Mouse (Mus musculus) kidney, postnatal 4 days (tissue): ENCODE measurements around the gene Tbc1d24.

Experiments used
- DNase-seq, 2 experiments: peaks; one replicate each; pipeline ENCODE4 v3.0.0; 2021; ENCODE audit warnings: mixed read lengths in 2 of 2

The Tbc1d24 gene

DNA sequence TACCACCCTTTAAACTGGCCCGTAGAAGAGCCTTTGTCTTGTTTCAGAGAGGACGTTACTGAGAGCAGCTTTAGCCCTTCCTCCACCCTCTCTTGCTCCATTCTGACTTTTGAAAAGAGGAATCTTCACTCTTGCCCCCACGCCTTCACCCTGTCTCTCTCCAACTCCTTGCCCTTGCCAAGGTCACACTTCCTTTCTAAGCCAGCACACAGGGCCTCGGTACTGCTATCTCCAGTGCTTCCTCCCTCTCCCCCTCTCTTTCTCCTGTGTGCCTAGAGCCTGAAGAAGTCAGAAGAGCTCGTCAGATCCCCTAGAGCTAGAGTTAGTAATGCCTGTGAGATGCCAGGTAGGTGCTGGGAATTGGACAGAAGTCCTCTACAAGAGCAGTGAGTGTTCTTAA is 34.6 kb downstream of the Tbc1d24 start:
- no peak for DNase-seq

DNA sequence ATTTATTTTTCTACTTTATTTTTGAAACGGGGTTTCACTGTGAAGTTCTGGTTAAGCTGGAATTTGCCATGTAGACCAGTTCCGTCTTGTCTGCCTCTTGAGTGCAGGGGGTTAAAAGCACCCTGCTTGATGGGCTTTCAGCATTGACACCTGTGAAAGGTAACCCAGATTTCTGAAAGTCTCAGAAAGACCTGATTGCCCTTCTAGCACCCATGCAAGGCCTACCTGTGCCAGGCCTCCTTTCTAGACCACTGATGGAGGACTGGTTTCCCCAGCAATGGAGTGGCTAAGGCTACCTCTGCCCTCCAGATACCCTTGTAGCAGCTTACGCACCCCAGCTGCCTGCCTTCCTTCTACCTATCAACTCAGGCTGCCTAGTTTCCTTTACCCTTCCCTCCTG is 35.2 kb downstream of the Tbc1d24 start:
- no peak for DNase-seq

DNA sequence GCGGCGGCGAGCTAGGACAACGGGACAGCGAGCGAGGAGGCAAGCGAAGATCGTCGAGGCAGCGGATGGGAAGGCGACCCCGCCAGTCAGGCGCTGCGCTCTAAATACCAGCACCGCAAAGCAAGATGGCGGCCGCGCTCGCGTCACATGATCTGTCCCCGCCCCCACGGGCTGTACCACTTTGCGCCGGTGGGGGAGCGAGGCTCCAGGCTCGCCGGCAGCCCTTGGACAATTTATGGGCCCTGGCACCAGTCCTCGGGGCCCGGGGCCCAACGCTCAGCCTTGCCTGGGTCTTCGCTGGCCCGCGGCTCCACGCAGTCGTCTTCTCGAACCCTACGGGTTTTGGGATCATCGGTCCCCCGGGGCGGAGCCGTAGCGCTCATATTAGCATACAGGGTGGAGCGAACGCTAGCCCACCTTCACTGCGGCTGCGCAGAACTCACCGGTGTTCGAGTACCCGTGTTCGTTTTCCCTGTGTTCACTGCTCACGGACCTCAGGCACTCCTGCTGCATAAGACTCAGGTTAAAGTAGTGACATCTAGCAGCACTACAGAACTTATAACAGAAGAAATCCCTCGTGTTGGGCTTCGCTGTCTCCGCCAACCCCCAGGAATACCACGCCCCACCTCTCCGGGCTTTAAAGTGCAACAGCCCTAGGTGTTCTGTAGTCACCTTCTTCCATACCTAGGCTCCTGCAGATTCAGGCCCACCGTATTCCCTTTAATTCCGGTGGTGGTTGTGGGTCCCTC is 35.9 kb downstream of the Tbc1d24 start, which contains the start of gene Atp6v0c:
Atp6v0c (minus strand) TSS at position 386 of the 749 bp plus-strand sequence.
- DNase-seq, result peak; percentile 97 to 98

DNA sequence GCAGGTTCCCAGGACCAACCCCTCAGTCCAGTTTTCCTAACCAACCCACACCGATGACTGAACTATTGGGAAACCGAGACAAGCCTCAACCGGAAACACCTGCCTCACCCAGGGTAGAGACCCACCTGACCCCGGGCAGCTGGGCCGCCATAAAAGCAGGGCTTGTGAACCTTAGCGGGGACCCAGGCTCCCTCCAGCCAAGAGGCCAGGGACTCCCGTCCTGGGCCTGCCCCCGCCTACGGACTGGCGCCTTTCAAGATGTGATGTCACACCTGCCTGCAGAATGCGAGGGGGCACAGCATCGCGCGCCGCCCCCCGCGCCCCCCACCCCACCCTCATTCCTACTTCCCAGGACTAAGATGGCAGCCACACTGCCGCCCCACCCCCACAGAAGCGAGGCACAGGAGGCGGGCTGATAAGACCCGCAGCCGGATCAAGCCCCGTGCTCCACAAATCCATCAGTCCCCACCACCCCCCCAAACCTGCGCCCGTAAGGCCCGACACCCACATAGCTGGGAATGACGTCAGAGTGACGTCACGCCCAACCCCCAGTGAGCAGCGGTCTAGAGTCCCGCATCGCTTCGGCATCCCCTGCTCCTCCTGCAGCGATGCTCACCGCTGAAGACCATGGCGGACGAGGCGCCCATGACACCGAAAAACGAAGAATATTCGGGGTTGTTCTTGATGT is 36.6 kb downstream of the Tbc1d24 start:
- peak; percentile 73 to 80 for DNase-seq

DNA sequence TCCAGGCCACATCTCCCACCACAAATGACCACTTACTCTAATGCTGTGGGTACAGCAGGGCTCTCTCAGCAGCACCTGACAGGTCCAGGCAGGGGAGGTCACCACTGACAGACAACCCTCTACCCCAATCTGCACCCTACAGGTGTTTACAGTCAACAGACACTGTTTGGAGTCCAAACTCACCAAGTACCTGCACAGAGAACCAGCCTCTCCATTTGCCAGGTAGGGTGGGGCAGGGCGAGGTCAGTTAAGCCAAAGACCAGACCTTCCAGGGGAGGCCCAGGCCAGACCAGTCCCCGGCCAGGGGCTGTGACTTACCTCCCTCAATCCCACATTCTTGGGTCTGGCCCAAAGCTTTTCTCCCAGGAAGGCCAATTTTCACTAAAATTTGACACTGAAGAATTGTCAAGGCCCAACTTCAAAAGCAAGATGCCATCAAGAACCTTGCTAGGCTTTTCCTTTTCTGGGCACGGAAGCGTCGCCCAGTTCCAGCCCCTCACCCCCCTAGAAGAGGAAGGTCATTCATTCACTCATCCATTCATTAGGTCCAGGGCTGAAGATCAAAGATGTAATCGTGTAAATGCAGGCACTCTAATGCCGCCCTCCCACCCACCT is 37.4 kb downstream of the Tbc1d24 start:
- DNase-seq, result no peak

DNA sequence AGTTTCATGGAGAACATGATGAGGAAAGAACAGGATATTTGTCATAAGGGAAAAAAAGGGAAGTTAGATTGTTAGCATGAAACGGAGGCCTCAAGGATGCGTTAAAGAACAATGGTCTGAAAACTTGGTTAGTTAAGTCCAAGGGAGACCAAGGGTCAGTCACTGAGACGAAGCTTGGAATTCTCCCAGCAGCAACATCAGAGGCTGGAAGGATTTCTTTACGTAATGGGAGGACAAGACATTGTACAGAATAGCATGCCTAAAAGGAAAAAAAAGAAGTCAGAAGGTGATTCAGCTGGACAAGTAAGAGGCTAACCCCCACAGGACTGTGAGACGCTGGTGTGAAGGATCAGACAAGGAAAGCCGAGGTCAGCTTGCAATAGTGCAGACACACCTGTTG is 38.2 kb downstream of the Tbc1d24 start:
- DNase-seq, result no peak

DNA sequence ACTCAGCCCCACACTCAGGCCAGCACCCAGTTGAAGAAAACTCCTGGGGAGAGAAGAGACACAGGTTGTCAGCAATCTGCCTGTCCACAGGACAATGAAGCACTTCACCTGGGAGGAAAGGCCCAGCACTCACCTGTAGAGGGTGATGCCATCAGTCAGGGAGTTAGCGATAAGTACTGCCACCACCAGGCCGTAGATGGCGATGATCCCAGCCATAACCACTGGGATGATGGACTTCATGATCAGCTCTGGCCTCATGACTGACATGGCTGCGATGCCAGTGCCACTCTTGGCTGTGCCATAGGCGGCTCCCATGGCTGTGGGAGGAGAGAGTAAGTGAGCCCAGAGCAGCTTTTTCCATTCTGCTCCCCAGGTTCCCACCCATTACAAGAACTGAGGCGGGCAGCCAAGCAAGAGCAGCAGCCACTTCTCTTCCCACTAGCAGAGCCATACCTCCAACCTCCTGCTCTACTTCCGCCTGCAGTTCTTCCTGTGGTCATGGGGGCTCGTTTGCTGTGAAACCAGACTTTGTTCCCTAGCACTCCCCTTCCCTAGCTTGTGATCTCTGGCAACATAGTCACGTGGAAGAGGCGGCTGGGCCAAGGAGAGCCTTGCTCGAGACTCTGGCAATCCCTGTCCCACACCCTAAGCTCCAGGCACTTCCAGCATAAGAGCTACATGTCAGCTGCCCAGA is 40.6 kb downstream of the Tbc1d24 start:
- DNase-seq, result peak; percentile 33 to 49

DNA sequence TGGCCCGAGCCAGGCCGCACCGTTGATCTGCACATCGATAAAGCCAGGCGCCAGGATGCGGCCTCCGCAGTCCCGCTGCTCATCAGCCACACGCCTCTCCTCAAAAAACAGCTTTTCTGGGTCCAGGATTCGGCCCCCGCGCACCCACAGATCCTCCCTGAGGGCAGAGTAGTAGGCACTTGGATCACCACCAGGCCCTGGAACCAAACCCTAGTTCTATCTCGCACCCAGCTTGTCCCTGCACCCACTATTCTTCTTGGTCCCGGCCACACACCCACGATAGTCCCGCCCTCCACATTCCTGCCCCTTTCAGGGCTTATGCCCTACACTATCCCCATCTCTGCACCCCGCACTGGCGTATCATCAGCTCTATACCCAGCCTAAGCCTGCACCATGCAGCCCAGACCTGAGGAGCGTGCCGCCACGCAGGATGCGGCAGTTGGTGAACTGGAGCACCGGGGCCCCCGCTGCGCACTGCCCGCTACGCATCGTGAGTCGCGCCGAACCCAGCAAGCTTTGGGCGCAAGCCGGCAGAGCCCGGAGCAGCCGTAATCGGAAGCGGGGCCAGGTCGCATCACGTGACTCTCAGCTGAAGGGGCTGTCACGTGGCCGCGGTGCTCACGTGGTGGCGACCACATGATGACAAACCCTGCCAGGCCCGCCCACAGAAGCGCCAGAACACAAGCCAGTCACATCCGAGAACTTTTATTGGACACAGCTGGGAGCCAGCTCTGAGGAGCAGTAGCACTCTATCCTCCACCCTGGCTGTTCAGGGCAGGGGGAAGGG is 42.0 kb downstream of the Tbc1d24 start, which contains the start of gene Amdhd2:
Amdhd2 (minus strand) TSS at position 591 of the 787 bp plus-strand sequence.
- peak; percentile 99 for DNase-seq

DNA sequence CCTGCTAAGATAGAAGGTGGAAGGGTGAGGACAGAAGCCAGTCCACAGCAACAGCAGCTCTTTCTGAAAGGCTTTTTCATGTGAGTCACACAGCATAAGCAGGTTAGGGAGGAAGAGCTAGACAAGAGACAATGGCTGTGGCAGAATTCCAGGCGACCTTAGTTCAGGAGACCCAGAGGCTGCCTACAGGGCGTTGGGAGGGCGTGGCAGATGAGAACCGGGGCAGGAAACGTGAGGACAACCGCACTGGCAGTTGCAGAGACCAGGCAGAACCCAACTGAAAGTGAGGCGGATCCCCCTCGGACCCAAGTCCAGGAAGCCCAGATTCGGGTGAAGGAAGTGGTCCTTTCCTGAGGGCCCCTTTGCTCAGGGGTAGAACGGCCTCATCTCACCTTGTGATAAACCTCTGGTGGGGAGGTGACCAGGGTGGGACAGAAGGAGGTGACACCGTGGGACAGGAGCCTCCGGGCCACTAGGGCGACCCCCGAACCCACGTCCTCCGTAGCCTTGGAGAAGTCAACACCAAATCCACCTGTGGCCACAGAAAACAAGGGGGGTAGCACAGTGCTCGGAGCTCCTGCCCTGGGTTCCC is 42.7 kb downstream of the Tbc1d24 start:
- DNase-seq, result peak; percentile 57 to 71

DNA sequence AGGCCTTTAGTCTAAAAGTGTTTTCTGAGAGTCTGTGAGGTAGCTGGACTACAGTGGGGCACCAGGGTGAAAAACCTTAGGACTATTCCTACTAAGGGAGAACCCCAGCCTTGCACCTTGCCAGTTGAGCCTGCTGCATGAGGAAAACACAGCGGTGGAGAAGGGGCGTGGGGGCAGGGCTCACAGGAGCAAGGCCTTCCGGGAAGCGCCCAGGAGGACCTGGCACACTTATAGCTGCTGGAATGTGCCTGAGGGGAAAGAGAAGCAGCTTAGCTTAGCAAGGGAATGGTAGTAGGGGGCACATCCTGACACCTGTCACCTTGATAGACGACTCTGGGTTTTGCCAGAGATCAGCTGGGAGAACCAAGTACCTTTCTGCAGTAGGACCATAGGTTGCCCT is 43.9 kb downstream of the Tbc1d24 start:
- DNase-seq, result peak in 1 of 2 experiments; percentile 16

DNA sequence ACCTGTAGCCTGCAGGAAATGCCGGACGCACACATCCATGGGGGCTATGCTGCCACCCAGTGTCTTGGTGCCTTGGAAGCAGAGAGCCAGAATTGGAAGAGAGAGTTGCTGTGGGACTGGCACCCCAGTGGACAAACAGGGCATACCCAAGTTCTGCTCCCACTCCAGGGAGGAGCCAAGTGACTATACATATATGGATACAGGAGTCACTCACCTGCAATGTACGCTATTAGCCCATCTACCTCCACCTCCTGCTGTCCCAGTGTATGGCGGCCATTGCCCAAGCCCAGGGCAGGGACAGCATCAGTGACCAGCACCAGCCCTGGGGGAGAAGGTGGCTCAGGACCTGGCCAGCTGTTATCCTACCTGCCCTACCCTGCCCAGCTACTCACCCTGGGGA is 47.8 kb downstream of the Tbc1d24 start:
- no peak for DNase-seq

DNA sequence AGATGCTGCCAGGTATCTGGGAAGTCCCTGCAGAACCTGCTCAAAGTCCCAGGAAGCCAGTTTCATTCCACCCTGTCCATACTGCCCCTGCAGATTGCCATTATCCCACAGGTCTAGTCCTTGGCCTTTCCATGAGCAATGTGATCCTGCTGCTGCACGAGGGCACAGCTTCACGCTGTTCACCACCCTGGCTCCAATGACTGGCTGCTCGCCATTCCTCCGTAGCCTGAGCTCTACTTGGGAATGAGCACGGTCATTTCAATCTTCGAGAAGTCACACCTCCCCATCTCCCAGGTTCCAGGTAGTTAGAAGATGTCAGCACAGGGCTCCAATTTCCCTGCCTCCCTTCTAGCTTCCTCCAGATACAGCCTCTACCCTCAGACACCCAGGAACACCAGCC is 48.2 kb downstream of the Tbc1d24 start:
- DNase-seq, result no peak

DNA sequence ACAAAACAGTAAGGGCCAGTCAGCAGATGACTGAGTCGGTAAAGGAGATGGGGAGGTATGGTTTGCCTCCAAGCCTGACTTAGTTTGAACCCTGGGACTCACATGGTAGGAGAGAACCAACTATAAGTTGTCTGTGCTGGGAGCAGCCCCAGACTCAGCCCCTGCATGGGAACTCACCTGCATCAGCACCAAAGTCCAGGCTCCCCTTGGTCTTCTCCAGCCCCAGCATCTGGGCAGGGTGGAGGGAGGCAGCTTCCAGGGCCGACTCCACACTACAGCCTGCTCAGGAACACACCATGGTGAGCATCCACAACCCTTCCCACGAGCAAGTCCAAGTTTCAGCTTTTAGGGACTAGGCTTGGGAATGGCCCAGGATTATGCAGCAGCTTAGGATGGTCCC is 49.0 kb downstream of the Tbc1d24 start:
- DNase-seq, result no peak

DNA sequence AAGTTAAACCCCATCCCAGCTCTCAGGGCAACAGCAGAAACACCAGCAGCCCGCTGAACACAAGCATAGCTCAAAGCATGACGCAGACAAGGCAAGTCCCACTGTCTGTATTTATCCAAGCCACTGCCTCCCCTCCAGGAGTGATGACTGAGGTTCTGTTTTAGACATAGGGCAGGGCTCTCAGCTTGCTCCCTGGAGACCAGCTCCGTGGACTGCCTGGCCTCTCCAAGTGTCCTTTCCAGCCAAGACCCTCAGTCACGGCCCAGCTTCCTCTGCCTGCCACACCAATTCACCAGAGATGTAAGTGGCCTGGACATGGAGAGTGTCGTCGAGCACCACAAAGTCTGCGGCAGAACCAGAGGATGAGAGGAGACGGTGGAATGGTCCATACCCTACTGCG is 49.6 kb downstream of the Tbc1d24 start:
- no peak for DNase-seq

DNA sequence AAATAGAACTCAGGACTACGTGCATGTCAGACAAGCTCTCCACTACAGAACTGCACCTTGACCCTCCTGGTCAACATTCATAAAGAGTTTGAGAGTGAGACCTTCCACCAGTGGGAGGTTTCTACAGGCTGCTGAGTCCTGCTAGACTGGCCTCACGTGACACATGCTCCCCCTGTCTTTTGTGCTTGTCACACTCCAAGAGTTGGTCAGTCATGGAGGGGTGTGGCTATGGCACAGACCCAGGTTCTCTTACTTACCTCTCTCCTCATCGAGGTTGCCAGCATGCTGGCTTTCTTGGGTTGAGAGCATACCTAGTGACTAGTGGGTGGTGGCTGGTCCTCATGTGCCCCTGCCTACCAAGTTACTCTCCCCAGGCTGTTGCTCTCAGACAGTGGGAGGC is 50.9 kb downstream of the Tbc1d24 start:
- DNase-seq, result peak; percentile 47 to 67

DNA sequence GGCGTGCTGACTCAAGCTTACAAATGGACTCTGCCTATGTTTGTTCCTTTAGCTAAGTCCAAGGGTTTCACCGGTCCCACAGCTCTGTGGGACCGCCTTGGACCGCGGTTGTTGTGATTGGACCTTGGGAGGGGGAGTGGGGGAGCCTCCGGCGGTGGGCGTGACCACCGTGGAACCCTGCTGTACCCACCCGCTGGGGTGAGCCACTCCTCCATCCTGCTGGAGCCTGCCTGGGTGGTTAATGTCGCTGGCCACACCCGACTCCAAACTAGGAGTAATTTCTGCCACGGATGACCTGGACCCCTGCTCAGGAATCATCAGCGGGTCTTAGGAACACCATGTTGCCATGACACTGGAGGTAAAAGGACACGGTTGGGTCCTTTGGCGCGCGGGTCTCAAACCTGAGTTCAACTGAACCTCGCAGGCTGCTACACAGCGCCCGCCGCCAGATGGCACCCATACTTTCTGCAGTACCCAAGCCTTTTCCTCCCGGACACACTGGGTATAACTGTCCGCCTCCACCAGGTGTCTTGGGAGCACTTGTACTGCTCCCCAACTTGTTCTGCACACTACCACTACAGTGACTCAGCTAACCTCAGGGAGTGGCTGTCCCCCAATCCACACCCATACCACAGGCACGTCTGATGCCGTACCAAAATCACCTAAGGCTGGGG is 53.3 kb downstream of the Tbc1d24 start:
- peak; percentile 88 to 92 for DNase-seq

DNA sequence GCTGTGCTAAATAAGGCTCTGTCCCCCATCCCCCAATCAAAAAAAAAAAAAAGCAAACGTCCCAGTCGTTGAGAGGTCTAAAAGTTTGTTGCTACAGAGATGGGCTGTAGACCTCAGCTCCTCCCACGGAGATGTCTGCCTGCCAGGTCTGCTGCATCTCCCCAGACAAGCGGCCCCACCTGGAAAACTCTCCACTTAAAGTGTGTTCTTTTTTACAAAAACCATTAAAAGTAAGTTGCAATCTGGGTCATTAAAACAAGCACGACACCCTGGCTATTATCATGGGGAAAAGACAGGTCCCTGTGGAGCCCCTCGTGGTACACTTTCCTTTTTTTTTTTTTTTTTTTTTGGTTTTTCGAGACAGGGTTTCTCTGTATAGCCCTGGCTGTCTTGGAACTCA is 54.0 kb downstream of the Tbc1d24 start:
- no peak for DNase-seq

DNA sequence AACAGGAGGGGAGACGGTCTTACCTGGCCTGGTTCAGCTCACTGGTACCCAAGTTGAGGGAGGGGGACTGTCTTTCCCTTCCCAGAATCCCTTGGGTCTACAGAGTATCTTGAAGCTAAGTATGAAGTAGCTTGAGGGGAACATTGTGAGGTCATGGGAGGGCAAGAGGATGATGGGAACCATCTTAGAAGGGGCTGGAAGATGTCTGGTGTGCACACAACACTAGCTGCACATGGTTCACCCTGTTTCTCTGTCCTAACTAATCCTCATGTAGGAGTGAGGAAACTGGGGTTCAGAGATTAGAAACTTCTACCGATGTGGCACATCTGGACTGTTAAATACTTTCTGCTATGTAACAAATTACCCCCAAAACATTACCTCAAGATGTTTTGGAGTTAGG is 54.5 kb downstream of the Tbc1d24 start, which contains the start of gene Pdpk1:
Pdpk1 (minus strand) TSS at position 101 of the 400 bp plus-strand sequence.
- no peak for DNase-seq

DNA sequence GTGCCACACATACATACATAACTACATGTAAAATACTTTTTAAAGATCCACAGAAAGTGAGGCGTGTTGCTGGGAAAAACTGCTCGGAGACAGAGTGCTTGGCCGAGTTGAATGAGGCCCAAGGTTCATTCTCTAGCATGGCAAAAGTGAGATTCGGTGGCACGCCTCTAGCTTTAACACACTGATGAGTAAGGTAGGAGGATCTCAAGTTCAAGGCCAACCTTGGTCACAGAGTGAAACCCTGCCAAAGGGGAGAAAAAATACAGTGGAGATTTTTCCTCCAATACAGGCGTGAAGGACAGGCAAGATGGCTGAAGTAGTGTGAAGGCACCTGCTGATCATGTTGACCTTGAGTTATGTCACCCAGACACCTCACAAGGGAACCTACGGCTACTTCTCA is 55.9 kb downstream of the Tbc1d24 start:
- DNase-seq, result no peak

DNA sequence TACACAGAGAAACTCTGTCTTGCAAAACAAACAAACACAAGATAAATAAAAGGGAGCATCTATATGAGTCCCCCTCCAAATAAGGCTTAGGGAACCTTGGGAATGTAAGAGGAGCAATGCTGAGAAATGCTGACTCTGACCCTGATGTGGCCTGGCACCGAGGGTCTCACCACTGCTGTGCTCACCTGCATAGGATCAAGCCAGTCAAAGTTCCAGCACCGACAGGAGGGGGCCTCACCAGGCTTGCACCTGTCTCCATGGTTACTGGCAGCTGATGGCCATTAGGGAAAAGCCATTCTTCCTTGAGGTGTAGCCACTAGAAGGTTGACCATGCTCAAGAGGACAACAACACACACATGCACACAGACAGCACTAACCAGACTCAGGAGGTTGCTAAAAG is 62.5 kb downstream of the Tbc1d24 start:
- DNase-seq, result no peak

DNA sequence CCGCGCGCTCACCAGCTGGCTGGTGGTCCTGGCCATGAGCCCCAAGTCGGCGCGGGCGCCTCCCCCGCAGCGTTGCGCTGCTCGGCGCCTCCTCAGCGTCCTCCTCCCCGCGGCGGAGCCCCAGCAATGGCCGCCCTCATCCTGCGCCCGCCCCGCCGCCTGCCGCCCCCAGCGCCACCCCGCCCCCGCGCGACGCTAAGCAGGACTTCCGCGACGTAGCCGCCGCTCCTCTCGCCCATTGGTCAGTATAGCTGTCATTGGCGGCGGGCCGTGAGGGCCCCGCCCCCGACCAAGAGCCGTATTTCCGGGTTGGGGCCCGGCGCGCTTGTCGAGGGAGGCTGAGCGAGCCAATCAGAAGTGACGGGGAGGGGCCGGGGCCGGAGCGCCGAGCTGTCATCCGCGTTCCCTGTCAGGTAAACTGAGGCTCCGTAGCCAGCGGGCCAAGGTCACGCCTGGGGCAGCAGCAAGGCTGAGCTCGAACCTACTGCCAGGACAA is 63.9 kb downstream of the Tbc1d24 start:
- DNase-seq, result peak; percentile 97 to 99
